Mouse (Mus musculus): ENCODE measurements around the gene Palld. TPM values are rescaled to one million over a fixed set of nuclear protein-coding genes. Genes with fewer than 3 reads are reported as not detected.

Palld gene
- total RNA-seq, 2 experiments from 2014 or later = 7.2 to 8.1 TPM

- no peak for DNase-seq (ENCODE audit: low spot score in 2 of 2)
Measured at GRCm38 (mm10) chr8:61692129-61692528, 210.4 kb downstream of the Palld start.

GRCm38 (mm10) chr8:61691391-61691790, 211.1 kb downstream of the Palld start:
- no peak for DNase-seq (ENCODE audit: low spot score in 2 of 2)

- DNase-seq (ENCODE audit: low spot score in 2 of 2) = no peak
Measured at GRCm38 (mm10) chr8:61687071-61687470, 215.4 kb downstream of the Palld start.

GRCm38 (mm10) chr8:61686340-61686739, 216.2 kb downstream of the Palld start:
- DNase-seq (ENCODE audit: low spot score in 2 of 2) = peak in 1 of 2 experiments; percentile 23

- DNase-seq (ENCODE audit: low spot score in 2 of 2) = no peak
Measured at GRCm38 (mm10) chr8:61685280-61685679, 217.2 kb downstream of the Palld start.

- DNase-seq (ENCODE audit: low spot score in 2 of 2) = no peak
Measured at GRCm38 (mm10) chr8:61684280-61684939, 218.1 kb downstream of the Palld start.

- no peak for DNase-seq (ENCODE audit: low spot score in 2 of 2)
Measured at GRCm38 (mm10) chr8:61682902-61683301, 219.6 kb downstream of the Palld start.

- no peak for DNase-seq (ENCODE audit: low spot score in 2 of 2)
Measured at GRCm38 (mm10) chr8:61681217-61681616, 221.3 kb downstream of the Palld start.

- no peak for DNase-seq (ENCODE audit: low spot score in 2 of 2)
Measured at GRCm38 (mm10) chr8:61677227-61677626, 225.3 kb downstream of the Palld start.

- no peak for DNase-seq (ENCODE audit: low spot score in 2 of 2)
Measured at GRCm38 (mm10) chr8:61671151-61671550, 231.3 kb downstream of the Palld start.

GRCm38 (mm10) chr8:61670376-61670775, 232.1 kb downstream of the Palld start:
- no peak for DNase-seq (ENCODE audit: low spot score in 2 of 2)

GRCm38 (mm10) chr8:61666919-61667318, 235.6 kb downstream of the Palld start:
- no peak for DNase-seq (ENCODE audit: low spot score in 2 of 2)

- no peak for DNase-seq (ENCODE audit: low spot score in 2 of 2)
Measured at GRCm38 (mm10) chr8:61665021-61665420, 237.5 kb downstream of the Palld start.

GRCm38 (mm10) chr8:61664162-61664561, 238.3 kb downstream of the Palld start:
- DNase-seq (ENCODE audit: low spot score in 2 of 2) = no peak

GRCm38 (mm10) chr8:61662829-61663228, 239.7 kb downstream of the Palld start:
- no peak for DNase-seq (ENCODE audit: low spot score in 2 of 2)

- no peak for DNase-seq (ENCODE audit: low spot score in 2 of 2)
Measured at GRCm38 (mm10) chr8:61661611-61662010, 240.9 kb downstream of the Palld start.

- DNase-seq (ENCODE audit: low spot score in 2 of 2) = no peak
Measured at GRCm38 (mm10) chr8:61660961-61661360, 241.5 kb downstream of the Palld start.

GRCm38 (mm10) chr8:61651955-61652354, 250.5 kb downstream of the Palld start:
- no peak for DNase-seq (ENCODE audit: low spot score in 2 of 2)

- no peak for DNase-seq (ENCODE audit: low spot score in 2 of 2)
Measured at GRCm38 (mm10) chr8:61646195-61646835, 256.2 kb downstream of the Palld start.

- DNase-seq (ENCODE audit: low spot score in 2 of 2) = no peak
Measured at GRCm38 (mm10) chr8:61645642-61646041, 256.8 kb downstream of the Palld start.

- DNase-seq (ENCODE audit: low spot score in 2 of 2) = no peak
Measured at GRCm38 (mm10) chr8:61643215-61643614, 259.3 kb downstream of the Palld start.

GRCm38 (mm10) chr8:61642358-61642847, 260.1 kb downstream of the Palld start:
- no peak for DNase-seq (ENCODE audit: low spot score in 2 of 2)

- DNase-seq (ENCODE audit: low spot score in 2 of 2) = no peak
Measured at GRCm38 (mm10) chr8:61639596-61639995, 262.9 kb downstream of the Palld start.

Measured in layer of hippocampus, postnatal 14 days (tissue).